Mouse (Mus musculus) spleen, postnatal 14 days (tissue): Measurements from ENCODE around the gene Cacna1d.

Source experiments
- DNase-seq, 2 experiments: peaks; one replicate each; pipeline ENCODE4 v3.0.0; 2021 to 2022; ENCODE audit warnings: low spot score in 2 of 2

Gene Cacna1d

GRCm38 (mm10) chr14:30217124-30217523, 274.1 kb downstream of the Cacna1d start:
- DNase-seq, result no peak

- DNase-seq, result no peak
Measured at GRCm38 (mm10) chr14:30208156-30208555, 283.1 kb downstream of the Cacna1d start.

DNA sequence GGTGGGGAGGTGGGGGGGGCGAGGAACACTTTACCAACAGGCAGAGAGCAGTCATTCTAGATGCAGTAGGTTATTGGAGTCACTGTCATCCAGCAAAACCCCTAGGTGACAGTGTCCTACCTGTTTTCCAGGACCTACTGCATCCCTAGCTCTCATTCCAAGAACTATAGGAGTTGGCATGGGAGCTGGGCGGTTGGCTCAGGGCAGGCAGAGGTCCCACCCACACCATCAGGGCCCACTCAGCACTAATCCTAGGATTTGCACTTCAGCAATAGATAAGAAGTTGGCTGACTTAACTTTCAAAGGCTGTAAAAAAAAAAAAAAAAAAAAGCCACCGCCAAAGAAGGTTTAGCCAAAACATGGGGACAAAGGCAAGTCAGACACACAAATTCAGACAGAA, 285.4 kb downstream of the Cacna1d start:
- no peak for DNase-seq

DNA sequence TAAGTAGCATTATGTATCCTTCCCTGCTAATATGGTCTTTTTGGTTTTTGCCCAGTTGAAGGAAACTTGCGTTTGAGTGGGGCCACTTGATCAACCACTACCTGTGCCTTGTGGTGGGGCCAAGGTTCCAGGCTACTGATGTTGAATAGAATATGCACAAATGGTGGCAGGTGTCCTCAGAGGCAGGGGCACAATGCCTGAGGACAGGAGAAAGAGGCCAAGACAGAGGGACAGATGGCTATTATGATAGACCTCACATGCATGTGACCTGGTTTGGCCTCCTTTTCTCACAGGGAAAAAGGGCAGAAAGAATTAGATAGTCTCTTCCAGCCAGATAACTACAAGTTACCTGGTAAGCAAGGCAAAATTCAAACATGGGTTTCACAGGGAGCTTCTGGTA, 286.7 kb downstream of the Cacna1d start:
- DNase-seq, result no peak

GRCm38 (mm10) chr14:30200310-30200709, 290.9 kb downstream of the Cacna1d start:
- DNase-seq, result no peak

GRCm38 (mm10) chr14:30198882-30199281, 292.4 kb downstream of the Cacna1d start:
- DNase-seq, result no peak

- no peak for DNase-seq
Measured at GRCm38 (mm10) chr14:30198116-30198515, 293.1 kb downstream of the Cacna1d start.

DNA sequence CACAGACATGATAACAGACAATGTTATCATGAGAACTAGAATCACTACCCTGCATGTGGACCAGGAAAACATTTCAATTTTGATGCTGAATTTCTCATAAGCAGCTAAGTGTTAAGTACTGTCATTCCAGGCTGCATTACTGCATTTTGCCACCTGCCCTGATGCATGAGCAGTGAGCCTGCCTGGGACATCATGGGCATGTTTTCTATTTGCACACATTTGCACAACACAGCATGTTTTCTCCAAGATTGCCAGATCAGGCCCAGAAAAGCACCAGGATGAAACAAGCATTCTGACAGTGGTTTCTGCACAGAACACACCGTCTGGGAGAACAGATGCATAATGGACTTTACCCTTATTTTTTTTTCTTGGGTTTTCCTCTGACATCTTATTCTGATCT, 294.3 kb downstream of the Cacna1d start:
- no peak for DNase-seq

- DNase-seq, result peak; percentile 17 to 36
Measured at GRCm38 (mm10) chr14:30196235-30196634, 295.0 kb downstream of the Cacna1d start.

- DNase-seq, result no peak
Measured at GRCm38 (mm10) chr14:30190308-30190971, 300.8 kb downstream of the Cacna1d start.

GRCm38 (mm10) chr14:30185616-30186274, 305.5 kb downstream of the Cacna1d start:
- no peak for DNase-seq

GRCm38 (mm10) chr14:30184445-30185152, 306.7 kb downstream of the Cacna1d start:
- DNase-seq, result no peak

GRCm38 (mm10) chr14:30184013-30184412, 307.2 kb downstream of the Cacna1d start:
- DNase-seq, result no peak

GRCm38 (mm10) chr14:30182624-30183524, 308.4 kb downstream of the Cacna1d start:
- no peak for DNase-seq

GRCm38 (mm10) chr14:30178306-30178705, 312.9 kb downstream of the Cacna1d start:
- no peak for DNase-seq

DNA sequence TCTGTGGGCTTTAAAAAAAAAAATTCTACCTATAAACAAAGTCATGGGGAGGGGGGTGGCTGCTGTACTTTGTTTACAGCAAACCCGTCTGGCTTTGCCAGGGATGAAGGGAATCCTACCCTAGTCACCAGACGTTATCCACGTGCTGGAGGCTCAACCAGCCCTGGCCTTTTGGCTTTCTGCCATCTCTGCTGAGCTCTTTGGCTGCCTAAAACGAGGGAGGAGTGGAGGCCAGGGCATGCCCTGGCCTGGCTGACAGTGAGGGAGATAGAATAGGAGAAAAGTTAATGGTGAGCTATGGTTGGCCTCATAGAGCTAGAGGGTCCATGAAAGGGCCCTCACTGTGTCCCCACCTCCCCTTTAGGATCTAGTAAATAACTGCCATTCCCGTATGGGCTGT, 313.4 kb downstream of the Cacna1d start:
- no peak for DNase-seq

DNA sequence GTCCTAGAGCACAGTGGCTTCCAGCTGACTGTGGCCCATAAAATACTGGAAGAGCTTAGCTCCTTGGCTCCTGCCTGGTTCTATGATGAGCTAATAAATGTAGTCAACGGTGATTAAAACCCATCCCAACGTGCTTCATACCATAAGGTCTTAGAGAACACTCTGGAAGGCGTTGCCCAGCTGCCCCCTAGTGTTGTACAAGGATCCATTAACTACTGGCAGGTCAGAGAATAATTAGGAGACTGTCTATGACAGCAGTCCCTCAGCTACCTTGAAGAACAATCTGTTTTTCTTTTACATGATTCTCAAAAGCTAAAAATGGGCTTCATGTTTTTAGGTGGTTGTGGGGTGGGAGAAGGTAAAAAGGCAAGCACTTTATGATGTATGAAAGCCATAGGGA, 315.9 kb downstream of the Cacna1d start:
- no peak for DNase-seq

DNA sequence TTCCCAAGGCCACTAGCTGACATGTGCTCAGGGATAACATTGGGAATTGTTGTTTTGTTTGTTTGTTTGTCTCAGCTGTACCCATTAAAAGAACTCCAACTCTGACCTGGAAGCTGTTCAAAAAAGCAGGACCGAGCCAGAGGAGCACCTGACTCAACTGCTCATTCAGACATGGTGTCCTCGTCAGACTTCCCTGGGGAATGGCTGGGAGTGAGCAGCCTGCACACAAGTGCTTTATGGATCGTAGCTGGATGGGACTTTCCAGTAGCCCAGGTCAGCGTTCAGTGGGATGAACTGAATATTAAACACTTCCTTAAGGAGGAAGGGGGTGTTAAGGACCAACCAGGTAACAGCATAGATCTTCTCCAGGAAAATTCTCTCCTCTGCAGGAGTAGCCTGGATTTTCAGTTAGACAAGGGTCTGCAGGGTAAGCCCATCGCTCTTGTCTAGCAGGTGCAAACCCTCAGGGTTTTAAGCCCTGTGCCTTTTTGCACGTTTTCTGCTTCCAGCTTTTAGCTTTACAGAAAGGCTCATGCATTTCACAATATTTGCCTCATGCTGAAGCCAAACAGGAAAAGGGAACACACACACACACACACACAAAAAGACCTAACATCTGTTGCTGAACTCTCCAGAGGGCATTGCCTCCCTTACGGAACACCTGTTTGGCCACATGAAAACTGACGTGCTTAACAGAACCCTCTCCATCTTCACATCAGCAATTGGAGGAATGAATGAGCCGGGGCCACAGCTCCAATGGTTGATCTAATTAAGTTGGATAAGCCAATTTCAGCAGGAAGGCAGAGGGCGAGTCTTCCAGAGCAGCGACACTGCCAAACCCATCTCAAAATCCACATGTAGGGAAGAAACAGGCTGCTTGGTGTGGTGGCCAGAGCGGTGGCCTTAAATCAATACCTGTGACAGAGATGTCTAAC, 318.2 kb downstream of the Cacna1d start:
- DNase-seq, result no peak

- DNase-seq, result no peak
Measured at GRCm38 (mm10) chr14:30171593-30171992, 319.7 kb downstream of the Cacna1d start.

DNA sequence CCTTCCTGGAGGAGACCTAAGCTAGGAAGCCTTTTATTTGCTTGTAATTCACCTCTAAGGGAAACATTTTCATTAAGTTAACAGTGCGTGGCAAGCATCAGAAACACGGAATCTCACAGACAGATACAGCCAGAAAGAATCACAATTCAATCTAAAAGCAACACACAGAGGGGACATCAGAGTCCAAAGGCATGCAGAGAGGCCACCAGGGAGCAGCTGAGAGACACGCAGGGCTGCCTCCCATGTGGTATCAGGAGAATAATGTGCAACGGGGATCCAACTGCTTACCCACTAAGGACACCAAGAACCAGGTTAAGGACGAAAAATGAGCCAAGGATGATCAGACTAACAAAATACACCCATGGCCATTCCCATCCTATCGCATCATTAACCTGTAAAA, 320.2 kb downstream of the Cacna1d start:
- no peak for DNase-seq

GRCm38 (mm10) chr14:30169455-30169854, 321.8 kb downstream of the Cacna1d start:
- no peak for DNase-seq
